Mouse (Mus musculus): ENCODE results near the gene Dock7. TPM values are rescaled to one million over a fixed set of nuclear protein-coding genes. Genes with fewer than 3 reads are reported as not detected.

Dock7 gene
- polyA plus RNA-seq, 1 experiment from 2014 or later: 75.4 TPM

GRCm38 (mm10) chr4:99151434-99151833, 30.7 kb upstream of the Dock7 start:
- ChIA-PET POLR2A (no interaction called here), CTCF (no interaction called here)

GRCm38 (mm10) chr4:99143323-99143722, 22.6 kb upstream of the Dock7 start:
- in situ Hi-C loops (cut with MboI; ENCODE audit: low pct_unique_long_range_greater_than_20kb): no loop called here
- no peak for DNase-seq (ENCODE audit: low read depth, low spot score)

More at GRCm38 (mm10) chr4:99151434-99151833, 30.7 kb upstream of the Dock7 start:
- H3K27me3 ChIP-seq: no peaks in the 10 kb centered on the region
- in situ Hi-C loops (cut with MboI; ENCODE audit: low pct_unique_long_range_greater_than_20kb): no loop called here
- TF ChIP-seq CTCF (IDR thresholded peaks at IDR 0.05): no peak
- DNase-seq (ENCODE audit: low read depth, low spot score): no peak
- ATAC-seq: no peak

GRCm38 (mm10) chr4:99141578-99141977, 20.9 kb upstream of the Dock7 start:
- TF ChIP-seq CTCF (IDR thresholded peaks at IDR 0.05): no peak
- in situ Hi-C loops (cut with MboI; ENCODE audit: low pct_unique_long_range_greater_than_20kb): no loop called here
- POLR2A ChIA-PET: no interaction called here
- DNase-seq (ENCODE audit: low read depth, low spot score): no peak
- ATAC-seq: no peak
- no peaks in the 10 kb centered on the region for H3K27me3 ChIP-seq
- CTCF ChIA-PET: no interaction called here

More at GRCm38 (mm10) chr4:99143323-99143722, 22.6 kb upstream of the Dock7 start:
- no peak for ATAC-seq
- no peaks in the 10 kb centered on the region for H3K27me3 ChIP-seq
- CTCF ChIA-PET: no interaction called here
- POLR2A ChIA-PET: no interaction called here
- no peak for TF ChIP-seq CTCF (IDR thresholded peaks at IDR 0.05)

GRCm38 (mm10) chr4:99141171-99141570, 20.5 kb upstream of the Dock7 start:
- CTCF ChIA-PET: no interaction called here
- in situ Hi-C loops (cut with MboI; ENCODE audit: low pct_unique_long_range_greater_than_20kb): no loop called here
- no peak for ATAC-seq

GRCm38 (mm10) chr4:99137986-99138641, 17.4 kb upstream of the Dock7 start:
- ChIA-PET POLR2A (interaction anchor here (0.7 kb wide), 1 partner anchor 1656 kb away, joined by 3 read pairs; no protein-coding TSS in a partner anchor), CTCF (interaction anchor here (1.0 kb wide), 1 partner anchor 20 kb away, joined by 3 read pairs; no protein-coding TSS in a partner anchor)
- DNase-seq (ENCODE audit: low read depth, low spot score): no peak
- no peaks in the 10 kb centered on the region for H3K27me3 ChIP-seq
- no peak for ATAC-seq
- in situ Hi-C loops (cut with MboI; ENCODE audit: low pct_unique_long_range_greater_than_20kb): no loop called here
- no peak for TF ChIP-seq CTCF (IDR thresholded peaks at IDR 0.05)

More at GRCm38 (mm10) chr4:99141171-99141570, 20.5 kb upstream of the Dock7 start:
- POLR2A ChIA-PET: no interaction called here
- no peak for DNase-seq (ENCODE audit: low read depth, low spot score)
- no peaks in the 10 kb centered on the region for H3K27me3 ChIP-seq
- no peak for TF ChIP-seq CTCF (IDR thresholded peaks at IDR 0.05)

GRCm38 (mm10) chr4:99134522-99134921, 13.8 kb upstream of the Dock7 start:
- ATAC-seq: no peak
- ChIA-PET CTCF (interaction anchor here (1.2 kb wide), 1 partner anchor 22 kb away, joined by 3 read pairs; no protein-coding TSS in a partner anchor), POLR2A (no interaction called here)
- TF ChIP-seq CTCF (IDR thresholded peaks at IDR 0.05): no peak
- DNase-seq (ENCODE audit: low read depth, low spot score): no peak
- no peaks in the 10 kb centered on the region for H3K27me3 ChIP-seq
- in situ Hi-C loops (cut with MboI; ENCODE audit: low pct_unique_long_range_greater_than_20kb): no loop called here

- ChIA-PET CTCF (no interaction called here), POLR2A (no interaction called here)
- ATAC-seq (no peak), DNase-seq (ENCODE audit: low read depth, low spot score) (no peak)
- H3K27me3 ChIP-seq: no peaks in the 10 kb centered on the region
- in situ Hi-C loops (cut with MboI; ENCODE audit: low pct_unique_long_range_greater_than_20kb): no loop called here
- no peak for TF ChIP-seq CTCF (IDR thresholded peaks at IDR 0.05)
Measured at GRCm38 (mm10) chr4:99133326-99133725, 12.6 kb upstream of the Dock7 start.

- no peaks in the 10 kb centered on the region for H3K27me3 ChIP-seq
- CTCF ChIA-PET: no interaction called here
- no peak for TF ChIP-seq CTCF (IDR thresholded peaks at IDR 0.05)
- in situ Hi-C loops (cut with MboI; ENCODE audit: low pct_unique_long_range_greater_than_20kb): no loop called here
- DNase-seq (ENCODE audit: low read depth, low spot score) (no peak), ATAC-seq (no peak)
- POLR2A ChIA-PET: no interaction called here
Measured at GRCm38 (mm10) chr4:99132686-99133085, 12.0 kb upstream of the Dock7 start.

GRCm38 (mm10) chr4:99131227-99131653, 10.5 kb upstream of the Dock7 start:
- TF ChIP-seq CTCF (IDR thresholded peaks at IDR 0.05): no peak
- in situ Hi-C loops (cut with MboI; ENCODE audit: low pct_unique_long_range_greater_than_20kb): no loop called here
- H3K27me3 ChIP-seq: no peaks in the 10 kb centered on the region
- DNase-seq (ENCODE audit: low read depth, low spot score) (no peak), ATAC-seq (no peak)
- POLR2A ChIA-PET: no interaction called here
- CTCF ChIA-PET: no interaction called here

- no peaks in the 10 kb centered on the region for H3K27me3 ChIP-seq
- in situ Hi-C loops (cut with MboI; ENCODE audit: low pct_unique_long_range_greater_than_20kb): no loop called here
- no peak for DNase-seq (ENCODE audit: low read depth, low spot score)
- ChIA-PET CTCF (no interaction called here), POLR2A (no interaction called here)
- TF ChIP-seq CTCF (IDR thresholded peaks at IDR 0.05): no peak
- no peak for ATAC-seq
Measured at GRCm38 (mm10) chr4:99123546-99123945, 2.8 kb upstream of the Dock7 start.

- in situ Hi-C loops (cut with MboI; ENCODE audit: low pct_unique_long_range_greater_than_20kb): no loop called here
- H3K27me3 ChIP-seq: no peaks in the 10 kb centered on the region
- DNase-seq (ENCODE audit: low read depth, low spot score) (no peak), ATAC-seq (no peak)
- ChIA-PET CTCF (no interaction called here), POLR2A (no interaction called here)
- no peak for TF ChIP-seq CTCF (IDR thresholded peaks at IDR 0.05)
Measured at GRCm38 (mm10) chr4:99122786-99123185, 2.1 kb upstream of the Dock7 start.

GRCm38 (mm10) chr4:99122047-99122446, 1.3 kb upstream of the Dock7 start:
- ATAC-seq (no peak), DNase-seq (ENCODE audit: low read depth, low spot score) (no peak)
- CTCF ChIA-PET: no interaction called here
- in situ Hi-C loops (cut with MboI; ENCODE audit: low pct_unique_long_range_greater_than_20kb): no loop called here
- no peaks in the 10 kb centered on the region for H3K27me3 ChIP-seq
- TF ChIP-seq CTCF (IDR thresholded peaks at IDR 0.05): no peak
- POLR2A ChIA-PET: interaction anchor here (1.2 kb wide), 1 partner anchor 9 kb away, joined by 4 read pairs; no protein-coding TSS in a partner anchor

Data from Patski (cell line).